Mouse (Mus musculus) gastrocnemius, postnatal 14 days (tissue): ENCODE measurements around the gene Mast4. TPM values are rescaled to one million over a fixed set of nuclear protein-coding genes. Genes with fewer than 3 reads are reported as not detected.

Source experiments
- DNase-seq: peaks from one replicate; pipeline ENCODE4 v3.0.0; 2021; ENCODE audit warnings: mixed read lengths
- intact Hi-C: fragments of 180-260 bp; cut with DNase I; formaldehyde crosslinking; loops from one replicate; pipeline ENCODE4 v1.15.1; 2025; ENCODE audit warnings: low total_unique reads
- total RNA-seq, 2 experiments: library from RNA; stranded (reverse); gene quantifications; 2 replicates each; pipeline ENCODE4 v1.2.3; 2021

Gene Mast4
- total RNA-seq, 2 experiments from 2014 or later = 28.0 to 31.2 TPM

- DNase-seq = no peak
- intact Hi-C loops = no loop called here
Measured at GRCm38 (mm10) chr13:103319881-103320280, 14.4 kb downstream of the Mast4 start.

GRCm38 (mm10) chr13:103319317-103319716 is 15.0 kb downstream of the Mast4 start:
- DNase-seq = no peak
- intact Hi-C loops = no loop called here

GRCm38 (mm10) chr13:103316777-103317367 is 17.4 kb downstream of the Mast4 start:
- intact Hi-C loops = no loop called here
- DNase-seq = no peak

GRCm38 (mm10) chr13:103315113-103315708 is 19.1 kb downstream of the Mast4 start:
- intact Hi-C loops = no loop called here
- no peak for DNase-seq

GRCm38 (mm10) chr13:103308296-103308695 is 26.0 kb downstream of the Mast4 start:
- no peak for DNase-seq
- intact Hi-C loops = no loop called here

- DNase-seq = no peak
- intact Hi-C loops = no loop called here
Measured at GRCm38 (mm10) chr13:103303826-103304225, 30.5 kb downstream of the Mast4 start.

- intact Hi-C loops = no loop called here
- no peak for DNase-seq
Measured at GRCm38 (mm10) chr13:103302508-103302907, 31.8 kb downstream of the Mast4 start.

- intact Hi-C loops = no loop called here
- no peak for DNase-seq
Measured at GRCm38 (mm10) chr13:103302077-103302476, 32.2 kb downstream of the Mast4 start.

- intact Hi-C loops = no loop called here
- DNase-seq = no peak
Measured at GRCm38 (mm10) chr13:103294424-103294823, 39.9 kb downstream of the Mast4 start.

- intact Hi-C loops = no loop called here
- DNase-seq = no peak
Measured at GRCm38 (mm10) chr13:103293121-103293520, 41.2 kb downstream of the Mast4 start.

- DNase-seq = no peak
- intact Hi-C loops = no loop called here
Measured at GRCm38 (mm10) chr13:103291098-103291497, 43.2 kb downstream of the Mast4 start.

- intact Hi-C loops = no loop called here
- no peak for DNase-seq
Measured at GRCm38 (mm10) chr13:103285821-103286220, 48.5 kb downstream of the Mast4 start.

GRCm38 (mm10) chr13:103285036-103285435 is 49.3 kb downstream of the Mast4 start:
- DNase-seq = no peak
- intact Hi-C loops = no loop called here

- intact Hi-C loops = no loop called here
- DNase-seq = no peak
Measured at GRCm38 (mm10) chr13:103270856-103271391, 63.4 kb downstream of the Mast4 start.

GRCm38 (mm10) chr13:103262707-103263106 is 71.6 kb downstream of the Mast4 start:
- no peak for DNase-seq
- intact Hi-C loops = no loop called here

GRCm38 (mm10) chr13:103262061-103262460 is 72.2 kb downstream of the Mast4 start:
- intact Hi-C loops = no loop called here

GRCm38 (mm10) chr13:103260414-103260813 is 73.9 kb downstream of the Mast4 start:
- intact Hi-C loops = no loop called here

More at GRCm38 (mm10) chr13:103262061-103262460, 72.2 kb downstream of the Mast4 start:
- DNase-seq = no peak

GRCm38 (mm10) chr13:103258106-103258505 is 76.2 kb downstream of the Mast4 start:
- no peak for DNase-seq

More at GRCm38 (mm10) chr13:103260414-103260813, 73.9 kb downstream of the Mast4 start:
- no peak for DNase-seq

GRCm38 (mm10) chr13:103254861-103255260 is 79.4 kb downstream of the Mast4 start:
- no peak for DNase-seq

More at GRCm38 (mm10) chr13:103258106-103258505, 76.2 kb downstream of the Mast4 start:
- intact Hi-C loops = no loop called here

GRCm38 (mm10) chr13:103253077-103253476 is 81.2 kb downstream of the Mast4 start:
- DNase-seq = no peak
- intact Hi-C loops = no loop called here

More at GRCm38 (mm10) chr13:103254861-103255260, 79.4 kb downstream of the Mast4 start:
- intact Hi-C loops = no loop called here
